Mouse (Mus musculus): ENCODE measurements at regions not wholly inside any gene's neighbourhood (a gene's known extent, or its start where the extent isn't known, plus 50 kb on each side); places are given as distances from the start of the nearest gene placed in this dataset.

DNA sequence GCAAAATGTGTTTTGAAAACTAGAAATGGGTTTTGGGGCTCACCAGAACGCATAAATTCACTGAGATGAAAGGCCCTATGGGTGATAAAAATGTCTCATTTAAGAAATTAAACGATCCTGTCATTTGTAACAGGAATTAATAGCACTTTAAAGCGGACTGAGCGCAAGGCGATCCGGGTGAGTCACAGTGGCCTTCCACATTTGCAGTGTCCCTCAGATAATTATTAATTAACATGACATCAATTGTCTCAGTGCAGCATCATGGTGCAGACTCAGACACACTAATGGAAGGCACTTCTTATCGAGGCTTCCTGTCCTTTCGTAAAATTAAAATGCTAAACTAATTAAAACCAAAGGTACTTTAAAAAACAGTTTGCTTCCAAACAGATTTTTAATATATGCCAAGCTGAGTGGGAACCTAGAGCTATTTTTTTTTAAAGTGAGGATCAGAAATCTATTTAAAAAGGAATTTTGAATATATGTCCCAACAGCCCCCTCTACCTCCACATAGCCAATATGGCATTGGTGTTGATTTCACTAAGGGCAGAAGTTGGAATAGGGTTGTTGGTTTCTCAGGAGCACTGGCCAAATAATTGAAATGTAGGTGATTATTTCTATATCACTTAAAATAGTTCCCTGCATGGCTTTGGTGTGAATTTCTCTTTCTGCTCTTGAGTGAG is 262.0 kb upstream of the Id2 start:
- 86% methylated on average over 8 of the region's 8 CpGs for whole genome bisulfite sequencing
- no peak overlapping the region for H3K27ac ChIP-seq (ENCODE audit: low read depth)
- no peaks in the 10 kb centered on the region for H3K9me3 ChIP-seq (ENCODE audit: control insufficient read depth, low read length)
- H3K9ac ChIP-seq (ENCODE audit: low read length): no peak overlapping the region
- no peaks in the 10 kb centered on the region for H3K4me1 ChIP-seq (replicated peaks; ENCODE audit: control insufficient read depth, insufficient read depth, low read length)
- no peak overlapping the region for H3K4me2 ChIP-seq (ENCODE audit: low read length)
- DNase-seq (ENCODE audit: low spot score) (no peak), ATAC-seq (replicated peaks; ENCODE audit: low FRiP score, low TSS enrichment, low read depth) (no peak)
- no peaks in the 10 kb centered on the region for H3K36me3 ChIP-seq (ENCODE audit: control insufficient read depth, insufficient read depth, low read length)
- H3K27me3 ChIP-seq (replicated peaks; ENCODE audit: control insufficient read depth, insufficient read depth, low read length): no peaks in the 10 kb centered on the region
- H3K4me3 ChIP-seq (ENCODE audit: low read depth, low read length): no peak overlapping the region

- no peak overlapping the region for H3K4me3 ChIP-seq (ENCODE audit: low read depth, low read length)
- DNase-seq (ENCODE audit: low spot score) (no peak), ATAC-seq (replicated peaks; ENCODE audit: low FRiP score, low TSS enrichment, low read depth) (no peak)
- 80% methylated on average over 2 of the region's 2 CpGs for WGBS
- no peak overlapping the region for H3K9ac ChIP-seq (ENCODE audit: low read length)
- no peak overlapping the region for H3K27ac ChIP-seq (ENCODE audit: low read depth)
- no peaks in the 10 kb centered on the region for H3K4me1 ChIP-seq (replicated peaks; ENCODE audit: control insufficient read depth, insufficient read depth, low read length)
- H3K36me3 ChIP-seq (ENCODE audit: control insufficient read depth, insufficient read depth, low read length): no peaks in the 10 kb centered on the region
- H3K4me2 ChIP-seq (ENCODE audit: low read length): no peak overlapping the region
- no peaks in the 10 kb centered on the region for H3K27me3 ChIP-seq (replicated peaks; ENCODE audit: control insufficient read depth, insufficient read depth, low read length)
- H3K9me3 ChIP-seq (ENCODE audit: control insufficient read depth, low read length): no peaks in the 10 kb centered on the region
Observed at GRCm38 (mm10) chr12:25356774-25357173, 259.8 kb upstream of the Id2 start.

GRCm38 (mm10) chr12:25355217-25355616 is 258.3 kb upstream of the Id2 start:
- Histone ChIP-seq H3K4me3 (ENCODE audit: low read depth, low read length) (no peak overlapping the region), H3K4me2 (ENCODE audit: low read length) (no peak overlapping the region), H3K9me3 (ENCODE audit: control insufficient read depth, low read length) (no peaks in the 10 kb centered on the region), H3K4me1 (replicated peaks; ENCODE audit: control insufficient read depth, insufficient read depth, low read length) (no peaks in the 10 kb centered on the region), H3K36me3 (ENCODE audit: control insufficient read depth, insufficient read depth, low read length) (no peaks in the 10 kb centered on the region), H3K27ac (ENCODE audit: low read depth) (no peak overlapping the region), H3K27me3 (replicated peaks; ENCODE audit: control insufficient read depth, insufficient read depth, low read length) (no peaks in the 10 kb centered on the region), H3K9ac (ENCODE audit: low read length) (no peak overlapping the region)
- no peak for DNase-seq (ENCODE audit: low spot score)
- WGBS: 81% methylated on average over 1 of the region's 1 CpGs
- ATAC-seq (replicated peaks; ENCODE audit: low FRiP score, low TSS enrichment, low read depth): no peak

GRCm38 (mm10) chr12:25353402-25353896 is 256.5 kb upstream of the Id2 start:
- DNase-seq (ENCODE audit: low spot score) (no peak), ATAC-seq (replicated peaks; ENCODE audit: low FRiP score, low TSS enrichment, low read depth) (no peak)
- no peaks in the 10 kb centered on the region for H3K27me3 ChIP-seq (replicated peaks; ENCODE audit: control insufficient read depth, insufficient read depth, low read length)
- no peak overlapping the region for H3K4me2 ChIP-seq (ENCODE audit: low read length)
- no peaks in the 10 kb centered on the region for H3K4me1 ChIP-seq (replicated peaks; ENCODE audit: control insufficient read depth, insufficient read depth, low read length)
- H3K9me3 ChIP-seq (ENCODE audit: control insufficient read depth, low read length): no peaks in the 10 kb centered on the region
- no peak overlapping the region for H3K27ac ChIP-seq (ENCODE audit: low read depth)
- H3K36me3 ChIP-seq (ENCODE audit: control insufficient read depth, insufficient read depth, low read length): no peaks in the 10 kb centered on the region
- no peak overlapping the region for H3K4me3 ChIP-seq (ENCODE audit: low read depth, low read length)
- H3K9ac ChIP-seq (ENCODE audit: low read length): no peak overlapping the region
- 86% methylated on average over 10 of the region's 10 CpGs for WGBS

GRCm38 (mm10) chr12:25352160-25352559 is 255.2 kb upstream of the Id2 start:
- no peaks in the 10 kb centered on the region for H3K27me3 ChIP-seq (replicated peaks; ENCODE audit: control insufficient read depth, insufficient read depth, low read length)
- no peaks in the 10 kb centered on the region for H3K9me3 ChIP-seq (ENCODE audit: control insufficient read depth, low read length)
- DNase-seq (ENCODE audit: low spot score) (no peak), ATAC-seq (replicated peaks; ENCODE audit: low FRiP score, low TSS enrichment, low read depth) (no peak)
- no peak overlapping the region for H3K9ac ChIP-seq (ENCODE audit: low read length)
- no peak overlapping the region for H3K27ac ChIP-seq (ENCODE audit: low read depth)
- no peaks in the 10 kb centered on the region for H3K4me1 ChIP-seq (replicated peaks; ENCODE audit: control insufficient read depth, insufficient read depth, low read length)
- no peaks in the 10 kb centered on the region for H3K36me3 ChIP-seq (ENCODE audit: control insufficient read depth, insufficient read depth, low read length)
- H3K4me3 ChIP-seq (ENCODE audit: low read depth, low read length): no peak overlapping the region
- no peak overlapping the region for H3K4me2 ChIP-seq (ENCODE audit: low read length)

DNA sequence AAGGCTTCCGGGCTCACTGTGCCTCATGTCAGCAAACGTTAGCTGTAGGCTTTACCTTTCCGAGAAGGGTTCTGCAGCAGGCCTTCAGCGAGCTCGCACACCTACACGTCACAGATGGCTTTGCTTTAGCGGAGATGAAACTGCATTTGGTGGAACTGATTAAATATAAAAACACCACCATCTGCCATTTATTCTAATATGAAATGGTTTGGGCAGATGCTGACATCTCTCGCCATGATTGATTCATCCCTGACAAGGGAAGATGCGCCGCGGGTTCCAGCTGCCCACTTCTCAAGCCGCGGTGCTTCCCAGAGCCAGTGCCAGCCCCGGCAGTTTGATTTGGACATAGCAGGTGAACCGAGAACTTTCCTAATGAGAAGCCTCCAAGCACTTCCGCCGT is 247.4 kb upstream of the Id2 start:
- H3K4me1 ChIP-seq (replicated peaks; ENCODE audit: control insufficient read depth, insufficient read depth, low read length): no peaks in the 10 kb centered on the region
- 76% methylated on average over 17 of the region's 17 CpGs for WGBS
- no peaks in the 10 kb centered on the region for H3K36me3 ChIP-seq (ENCODE audit: control insufficient read depth, insufficient read depth, low read length)
- H3K27me3 ChIP-seq (replicated peaks; ENCODE audit: control insufficient read depth, insufficient read depth, low read length): no peaks in the 10 kb centered on the region
- H3K4me3 ChIP-seq (ENCODE audit: low read depth, low read length): no peak overlapping the region
- DNase-seq (ENCODE audit: low spot score) (no peak), ATAC-seq (replicated peaks; ENCODE audit: low FRiP score, low TSS enrichment, low read depth) (no peak)
- H3K4me2 ChIP-seq (ENCODE audit: low read length): no peak overlapping the region
- H3K9ac ChIP-seq (ENCODE audit: low read length): no peak overlapping the region
- no peak overlapping the region for H3K27ac ChIP-seq (ENCODE audit: low read depth)
- no peaks in the 10 kb centered on the region for H3K9me3 ChIP-seq (ENCODE audit: control insufficient read depth, low read length)

DNA sequence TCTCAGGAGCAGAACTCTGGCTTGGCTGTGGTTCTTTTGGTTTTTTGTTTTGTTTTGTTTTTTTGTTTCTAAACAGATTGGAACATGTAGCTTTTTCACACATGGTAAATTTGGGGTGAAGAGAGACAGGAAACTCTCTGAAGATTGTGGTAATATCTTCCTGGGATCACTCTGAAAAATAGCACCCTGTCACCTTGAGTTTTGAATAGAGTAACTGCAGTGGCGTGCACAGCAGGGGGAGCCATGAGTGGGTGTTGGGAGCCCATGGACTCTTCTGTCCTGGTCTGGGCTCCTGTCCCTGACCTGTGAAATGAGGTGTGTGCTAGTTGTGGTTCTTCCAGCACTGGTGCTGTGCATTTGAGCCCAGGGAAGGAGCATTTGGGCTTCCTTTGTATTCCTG is 241.8 kb upstream of the Id2 start:
- no peak for ATAC-seq (replicated peaks; ENCODE audit: low FRiP score, low TSS enrichment, low read depth)
- 78% methylated on average over 1 of the region's 1 CpGs for WGBS
- no peaks in the 10 kb centered on the region for H3K9me3 ChIP-seq (ENCODE audit: control insufficient read depth, low read length)

DNA sequence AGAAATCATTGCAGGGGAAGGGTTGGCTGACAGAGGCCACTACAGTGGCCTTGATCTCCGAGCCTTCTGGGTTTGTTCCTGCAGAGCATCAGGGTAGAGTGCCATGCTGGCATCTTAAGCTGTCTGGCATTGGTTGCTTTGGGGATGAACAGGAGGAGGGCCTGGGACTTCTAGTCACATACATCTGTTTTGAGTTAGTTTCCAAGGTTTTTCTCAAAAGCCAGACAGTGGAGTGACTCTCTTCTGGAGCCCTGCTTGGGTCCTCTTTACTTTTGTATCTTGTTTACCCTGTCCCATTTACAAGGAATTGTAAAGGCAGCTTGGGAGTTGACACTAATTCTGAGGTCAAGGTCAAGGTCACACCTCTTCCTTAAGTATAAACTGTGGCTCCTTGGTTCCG is 239.0 kb upstream of the Id2 start:
- ATAC-seq (replicated peaks; ENCODE audit: low FRiP score, low TSS enrichment, low read depth) (no peak), DNase-seq (ENCODE audit: low spot score) (no peak)

More for the DNA sequence above, 241.8 kb upstream of the Id2 start:
- Histone ChIP-seq H3K4me1 (replicated peaks; ENCODE audit: control insufficient read depth, insufficient read depth, low read length) (no peaks in the 10 kb centered on the region), H3K36me3 (ENCODE audit: control insufficient read depth, insufficient read depth, low read length) (no peaks in the 10 kb centered on the region), H3K27me3 (replicated peaks; ENCODE audit: control insufficient read depth, insufficient read depth, low read length) (no peaks in the 10 kb centered on the region), H3K9ac (ENCODE audit: low read length) (no peak overlapping the region), H3K4me2 (ENCODE audit: low read length) (no peak overlapping the region), H3K27ac (ENCODE audit: low read depth) (no peak overlapping the region), H3K4me3 (ENCODE audit: low read depth, low read length) (no peak overlapping the region)
- DNase-seq (ENCODE audit: low spot score): no peak

GRCm38 (mm10) chr12:25335069-25335468 is 238.1 kb upstream of the Id2 start:
- Histone ChIP-seq H3K4me1 (replicated peaks; ENCODE audit: control insufficient read depth, insufficient read depth, low read length) (no peaks in the 10 kb centered on the region), H3K36me3 (ENCODE audit: control insufficient read depth, insufficient read depth, low read length) (no peaks in the 10 kb centered on the region), H3K9me3 (ENCODE audit: control insufficient read depth, low read length) (no peaks in the 10 kb centered on the region), H3K4me3 (ENCODE audit: low read depth, low read length) (no peak overlapping the region), H3K9ac (ENCODE audit: low read length) (no peak overlapping the region), H3K27ac (ENCODE audit: low read depth) (no peak overlapping the region), H3K27me3 (replicated peaks; ENCODE audit: control insufficient read depth, insufficient read depth, low read length) (no peaks in the 10 kb centered on the region), H3K4me2 (ENCODE audit: low read length) (no peak overlapping the region)
- ATAC-seq (replicated peaks; ENCODE audit: low FRiP score, low TSS enrichment, low read depth): no peak
- 82% methylated on average over 5 of the region's 5 CpGs for WGBS
- DNase-seq (ENCODE audit: low spot score): no peak

More for the DNA sequence above, 239.0 kb upstream of the Id2 start:
- WGBS: 43% methylated on average over 2 of the region's 2 CpGs
- H3K4me1 ChIP-seq (replicated peaks; ENCODE audit: control insufficient read depth, insufficient read depth, low read length): no peaks in the 10 kb centered on the region
- H3K4me3 ChIP-seq (ENCODE audit: low read depth, low read length): no peak overlapping the region
- H3K27me3 ChIP-seq (replicated peaks; ENCODE audit: control insufficient read depth, insufficient read depth, low read length): no peaks in the 10 kb centered on the region
- H3K9me3 ChIP-seq (ENCODE audit: control insufficient read depth, low read length): no peaks in the 10 kb centered on the region
- H3K36me3 ChIP-seq (ENCODE audit: control insufficient read depth, insufficient read depth, low read length): no peaks in the 10 kb centered on the region
- no peak overlapping the region for H3K4me2 ChIP-seq (ENCODE audit: low read length)
- no peak overlapping the region for H3K9ac ChIP-seq (ENCODE audit: low read length)
- H3K27ac ChIP-seq (ENCODE audit: low read depth): no peak overlapping the region
